Mouse (Mus musculus) kidney, embryonic 16.5 days (tissue): ENCODE results near the gene Ebf1. TPM values are rescaled to one million over a fixed set of nuclear protein-coding genes. Genes with fewer than 3 reads are reported as not detected.

Experiments
- ATAC-seq: fragments of 200-750 bp; cut with Nextera tagmentation; 2 replicates; pipeline ENCODE4 v1.8.0; 2017; ENCODE audit warnings: moderate TSS enrichment; ENCODE audit not compliant: low FRiP score, low TSS enrichment
- H3K27ac ChIP-seq: fragments of 300-500 bp; sonication (generic); 2 replicates; pipeline ENCODE4 v1.5.1; 2014; ENCODE audit warnings: low read length
- H3K27me3 ChIP-seq: fragments of 300-500 bp; sonication (generic); 2 replicates; pipeline ENCODE4 v1.6.1; 2014; ENCODE audit warnings: low read length, control low read depth, mixed read lengths; ENCODE audit not compliant: insufficient read depth
- H3K36me3 ChIP-seq: fragments of 300-500 bp; sonication (generic); 2 replicates; pipeline ENCODE4 v1.6.1; 2014; ENCODE audit warnings: low read length, control low read depth, mixed read lengths; ENCODE audit not compliant: insufficient read depth
- H3K4me1 ChIP-seq: fragments of 300-500 bp; sonication (generic); 2 replicates; pipeline ENCODE4 v1.6.1; 2014; ENCODE audit warnings: low read length, control low read depth, mixed read lengths; ENCODE audit not compliant: insufficient read depth
- H3K4me2 ChIP-seq: fragments of 300-500 bp; sonication (generic); replicated peaks from 2 replicates; pipeline ENCODE4 v1.6.1; 2014; ENCODE audit warnings: low read depth, low read length
- H3K4me3 ChIP-seq: fragments of 300-500 bp; sonication (generic); 2 replicates; pipeline ENCODE4 v1.5.1; 2014; ENCODE audit warnings: mild to moderate bottlenecking, low read length
- H3K9ac ChIP-seq: fragments of 300-500 bp; sonication (generic); replicated peaks from 2 replicates; pipeline ENCODE4 v1.6.1; 2014; ENCODE audit warnings: low read length
- H3K9me3 ChIP-seq: fragments of 300-500 bp; sonication (generic); 2 replicates; pipeline ENCODE4 v1.6.1; 2016; ENCODE audit warnings: low read length, control low read depth
- WGBS: fragments of 180-500 bp; shearing (Covaris S2); extraction: QIAGEN DNeasy Blood & Tissue Kit; methylation state at CpG from one replicate; pipeline ENCODE4 v1.1.7; 2014; 5-methylcytosine and 5-hydroxymethylcytosine counted together
- polyA plus RNA-seq: library from polyadenylated mRNA; unstranded; fragments of >200 nt; fragmentation: Nextera tagmentation; extraction: Ambion mirVana; gene quantifications from 2 replicates; pipeline ENCODE4 v1.2.1, GENCODE M21; 2015

The Ebf1 gene
- polyA plus RNA-seq, 1 experiment from 2014 or later = 24.1 TPM

DNA sequence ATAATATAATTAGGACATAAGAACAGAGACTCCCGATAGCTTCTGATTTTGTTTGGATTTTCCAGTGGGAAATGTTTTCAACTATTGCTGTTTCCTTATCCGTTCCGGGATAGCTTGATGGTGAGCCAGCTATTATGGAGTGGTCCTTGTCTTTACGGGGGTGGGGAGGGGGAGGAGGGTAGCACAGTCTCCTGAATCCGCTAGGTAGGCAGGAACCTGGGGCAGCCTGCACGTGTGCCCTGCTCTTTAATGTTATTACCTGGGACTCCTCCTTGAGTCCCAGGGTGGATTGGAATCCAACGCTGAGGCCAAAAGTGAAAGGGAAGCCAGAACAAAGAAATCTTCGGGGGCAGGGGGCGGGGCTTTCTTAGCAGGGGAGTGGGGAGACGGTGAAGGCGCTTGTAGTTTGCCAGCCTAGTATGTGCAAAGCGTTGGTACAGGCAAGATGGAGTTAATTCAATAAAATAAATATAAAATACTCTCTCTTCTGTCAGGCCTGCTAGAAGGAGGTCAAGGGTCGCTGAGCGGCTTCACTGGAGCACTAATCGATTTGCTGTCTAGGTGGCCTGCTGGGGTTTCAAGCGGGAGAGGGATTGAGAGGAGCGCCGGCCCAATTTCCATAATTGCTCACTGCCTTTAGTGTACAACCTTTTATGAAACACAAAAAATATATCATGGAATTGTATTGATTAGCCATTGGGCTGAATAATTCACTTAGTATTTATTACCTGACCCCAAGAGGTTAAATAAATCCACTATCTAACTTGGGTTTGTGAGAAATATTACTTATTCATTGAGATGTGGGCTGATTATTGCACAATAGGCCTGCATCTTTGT is 65.8 kb downstream of the Ebf1 start:
- no peak overlapping the region; the same call in 1 of the 2 replicates for H3K9ac ChIP-seq
- peaks cover 31% of the 10 kb centered on the region for H3K4me1 ChIP-seq
- ATAC-seq = no peak
- peak overlapping the region; percentile 46 for H3K27ac ChIP-seq
- no peak overlapping the region for H3K4me3 ChIP-seq
- 33% methylated on average over 18 of the region's 18 CpGs for WGBS
- H3K36me3 ChIP-seq = no peaks in the 10 kb centered on the region
- H3K27me3 ChIP-seq = no peaks in the 10 kb centered on the region
- peak overlapping the region; percentile 23; the same call in 1 of the 2 replicates for H3K4me2 ChIP-seq
- no peaks in the 10 kb centered on the region for H3K9me3 ChIP-seq

DNA sequence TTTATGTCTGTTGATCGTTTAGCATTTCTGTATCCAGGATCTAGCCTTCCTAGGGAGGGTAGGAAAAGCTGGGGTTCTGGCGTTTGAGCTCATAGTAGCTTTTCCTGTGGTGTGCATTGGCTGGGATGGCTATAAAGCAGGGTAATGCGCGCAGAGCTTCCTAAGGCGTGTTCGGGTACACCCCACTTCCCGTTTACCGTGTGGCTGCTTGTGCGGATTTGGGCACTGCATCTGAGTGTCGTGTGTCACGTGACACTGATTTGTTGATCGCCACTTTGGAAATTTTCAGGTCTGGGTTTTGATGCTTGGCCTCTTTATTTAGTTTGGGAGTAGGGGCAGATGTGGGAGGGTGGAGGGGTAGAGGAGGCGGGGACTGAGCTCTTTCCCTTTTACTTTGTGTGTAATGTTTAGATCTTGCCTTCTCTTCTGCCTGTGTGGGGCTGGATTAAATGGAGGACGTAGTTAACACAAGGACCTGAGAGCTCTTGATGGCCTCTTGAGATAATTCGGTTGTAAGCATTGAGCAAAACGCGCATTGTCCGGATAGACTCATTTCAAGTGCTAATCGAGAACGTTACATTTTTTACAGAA is 67.5 kb downstream of the Ebf1 start:
- WGBS = 34% methylated on average over 20 of the region's 20 CpGs
- Histone ChIP-seq H3K4me3 (peak overlapping the region; percentile 9), H3K27me3 (no peaks in the 10 kb centered on the region), H3K27ac (peak overlapping the region; percentile 93), H3K36me3 (no peaks in the 10 kb centered on the region), H3K4me2 (peak overlapping the region; percentile 37), H3K9ac (no peak overlapping the region), H3K9me3 (no peaks in the 10 kb centered on the region), H3K4me1 (peaks cover 31% of the 10 kb centered on the region)
- no peak for ATAC-seq

DNA sequence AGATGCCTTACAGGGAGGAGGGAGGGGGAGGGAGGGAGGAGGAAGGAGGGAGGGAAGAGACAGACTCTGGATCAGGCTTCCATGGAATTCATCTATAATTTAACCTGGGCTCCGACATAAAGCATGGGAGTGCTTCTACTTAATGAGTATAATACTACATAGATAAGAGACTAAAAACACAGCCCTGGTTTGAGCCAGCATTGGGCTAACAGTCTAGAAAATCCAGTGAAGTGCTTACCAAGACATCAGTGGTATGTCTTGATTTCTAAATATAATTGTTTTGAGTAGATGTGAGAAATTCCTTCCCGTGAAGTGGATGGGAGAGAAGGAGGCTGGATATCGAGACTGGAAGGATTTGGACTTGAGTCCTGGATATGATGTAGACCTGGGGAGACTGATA is 68.0 kb downstream of the Ebf1 start:
- Histone ChIP-seq H3K9me3 (no peaks in the 10 kb centered on the region), H3K27ac (peak overlapping the region; percentile 93), H3K4me1 (peaks cover 31% of the 10 kb centered on the region), H3K36me3 (no peaks in the 10 kb centered on the region), H3K4me2 (peak overlapping the region; percentile 37), H3K4me3 (no peak overlapping the region), H3K27me3 (no peaks in the 10 kb centered on the region), H3K9ac (no peak overlapping the region)
- WGBS = 44% methylated on average over 3 of the region's 3 CpGs
- ATAC-seq = no peak

DNA sequence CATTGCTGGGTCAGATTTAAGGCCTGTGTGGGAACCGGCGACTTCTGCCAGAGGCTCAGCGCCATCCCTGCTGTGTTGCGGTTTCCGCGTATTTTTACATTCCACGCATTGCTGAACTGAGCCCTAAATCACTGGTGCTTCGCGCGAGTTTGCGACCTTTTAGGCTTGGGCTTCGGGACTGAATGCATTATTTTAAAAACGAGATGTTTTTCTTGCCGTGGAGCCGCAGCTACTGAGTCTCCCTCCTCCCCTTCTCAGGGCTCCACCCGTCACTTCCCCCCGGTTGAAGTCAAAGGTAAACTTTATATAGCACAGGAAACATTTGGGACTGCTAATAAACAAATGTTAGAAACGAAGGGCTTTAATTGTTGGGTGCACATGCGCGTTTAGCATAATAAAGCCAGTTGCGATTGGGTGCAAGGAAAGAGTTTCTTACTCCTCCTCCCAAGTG is 68.8 kb downstream of the Ebf1 start:
- ATAC-seq = peak; percentile 78

DNA sequence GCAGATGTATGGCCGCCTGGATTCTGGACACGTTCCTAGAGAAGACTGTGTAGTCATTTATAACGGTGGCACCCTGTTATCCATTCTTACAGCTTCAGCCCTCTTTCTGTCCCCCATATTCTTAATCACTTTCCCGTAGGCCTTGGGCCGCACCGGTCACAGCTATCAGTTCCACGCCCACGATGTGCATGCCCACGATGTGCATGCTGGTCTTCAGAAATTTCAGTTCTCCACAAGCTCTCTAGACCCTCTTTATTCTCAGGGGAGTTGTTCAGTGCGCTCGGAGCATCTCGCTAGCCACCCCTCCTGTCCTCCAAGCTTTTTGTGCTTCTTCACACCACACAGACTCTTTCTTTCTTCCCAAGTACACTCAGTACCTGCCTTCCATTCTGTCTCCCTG is 69.3 kb downstream of the Ebf1 start:
- Histone ChIP-seq H3K36me3 (no peaks in the 10 kb centered on the region), H3K27ac (peak overlapping the region; percentile 93), H3K4me2 (peak overlapping the region; percentile 37), H3K27me3 (no peaks in the 10 kb centered on the region), H3K4me1 (peaks cover 31% of the 10 kb centered on the region), H3K4me3 (no peak overlapping the region), H3K9me3 (no peaks in the 10 kb centered on the region), H3K9ac (no peak overlapping the region)
- WGBS = 61% methylated on average over 12 of the region's 12 CpGs
- ATAC-seq = peak; percentile 28; the same call in 1 of the 2 replicates

More for the DNA sequence above, 68.8 kb downstream of the Ebf1 start:
- Histone ChIP-seq H3K4me2 (peak overlapping the region; percentile 37), H3K27ac (peak overlapping the region; percentile 93), H3K4me1 (peaks cover 31% of the 10 kb centered on the region), H3K9me3 (no peaks in the 10 kb centered on the region), H3K9ac (no peak overlapping the region), H3K27me3 (no peaks in the 10 kb centered on the region), H3K4me3 (0 out of 2 replicates have a peak overlapping the region, but pooled peaks have one; percentile 1), H3K36me3 (no peaks in the 10 kb centered on the region)
- 22% methylated on average over 21 of the region's 21 CpGs for WGBS

DNA sequence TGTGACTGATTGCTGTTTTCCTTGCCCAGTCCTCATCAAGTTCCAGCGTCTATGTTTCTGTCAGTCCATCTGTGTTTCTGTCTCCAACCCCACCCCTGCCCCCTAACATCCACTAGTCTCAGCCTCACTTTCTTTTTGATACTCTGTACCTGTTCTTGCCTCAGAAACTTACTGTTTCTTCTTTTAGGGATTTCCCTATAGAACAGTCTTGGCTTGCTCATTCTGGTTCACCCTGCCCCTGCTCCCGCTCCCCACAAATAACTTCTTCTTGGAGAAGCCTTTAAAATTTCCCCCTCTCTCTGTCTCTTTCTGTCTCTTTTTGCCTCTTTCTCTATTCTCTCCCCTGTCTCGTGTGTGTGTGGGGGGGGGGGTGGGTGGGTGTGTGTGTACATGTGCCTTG is 71.4 kb downstream of the Ebf1 start:
- H3K4me2 ChIP-seq = no peak overlapping the region
- H3K9me3 ChIP-seq = no peaks in the 10 kb centered on the region
- peaks cover 37% of the 10 kb centered on the region for H3K4me1 ChIP-seq
- H3K27me3 ChIP-seq = no peaks in the 10 kb centered on the region
- no peak overlapping the region for H3K9ac ChIP-seq
- H3K4me3 ChIP-seq = no peak overlapping the region
- H3K27ac ChIP-seq = no peak overlapping the region
- no peak for ATAC-seq
- 69% methylated on average over 3 of the region's 3 CpGs for WGBS
- no peaks in the 10 kb centered on the region for H3K36me3 ChIP-seq

DNA sequence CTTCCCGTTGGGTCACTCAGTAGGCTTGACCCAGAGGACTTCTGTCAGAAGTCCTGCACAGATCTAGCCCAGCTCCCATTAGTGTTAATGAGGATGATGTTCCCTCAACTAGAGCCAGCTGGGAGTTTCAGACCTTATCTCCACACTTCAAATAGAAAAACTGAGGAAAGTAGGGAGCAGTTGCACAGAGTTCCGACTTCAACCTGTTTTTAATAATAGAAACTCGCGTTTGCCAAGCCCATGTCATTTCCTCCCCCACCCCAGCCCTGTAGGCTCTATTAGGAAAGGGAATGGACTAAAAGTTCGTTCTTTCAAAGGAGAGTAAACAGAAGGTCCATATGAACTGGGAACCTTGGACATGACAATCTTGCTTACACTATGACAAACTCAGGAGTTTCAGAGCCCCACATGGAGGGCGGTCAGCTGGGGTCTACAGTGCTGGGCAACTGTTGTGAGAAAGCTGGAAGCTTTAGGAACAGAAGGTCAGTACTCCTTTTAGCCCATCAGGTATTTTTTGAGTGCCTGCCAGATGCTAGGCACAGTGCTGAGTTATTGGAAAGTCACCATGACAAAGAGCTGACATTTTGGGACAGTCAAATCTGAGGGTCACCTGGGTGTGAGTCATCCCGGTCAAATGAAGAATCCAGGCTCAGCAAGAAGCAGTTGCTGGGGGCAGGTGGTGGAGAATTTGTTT is 72.6 kb downstream of the Ebf1 start:
- WGBS = 68% methylated on average over 7 of the region's 7 CpGs
- H3K4me1 ChIP-seq = peaks cover 30% of the 10 kb centered on the region
- H3K4me3 ChIP-seq = no peak overlapping the region
- ATAC-seq = no peak
- H3K27ac ChIP-seq = no peak overlapping the region
- H3K9me3 ChIP-seq = no peaks in the 10 kb centered on the region
- H3K27me3 ChIP-seq = no peaks in the 10 kb centered on the region
- H3K36me3 ChIP-seq = no peaks in the 10 kb centered on the region
- no peak overlapping the region for H3K9ac ChIP-seq
- H3K4me2 ChIP-seq = no peak overlapping the region

DNA sequence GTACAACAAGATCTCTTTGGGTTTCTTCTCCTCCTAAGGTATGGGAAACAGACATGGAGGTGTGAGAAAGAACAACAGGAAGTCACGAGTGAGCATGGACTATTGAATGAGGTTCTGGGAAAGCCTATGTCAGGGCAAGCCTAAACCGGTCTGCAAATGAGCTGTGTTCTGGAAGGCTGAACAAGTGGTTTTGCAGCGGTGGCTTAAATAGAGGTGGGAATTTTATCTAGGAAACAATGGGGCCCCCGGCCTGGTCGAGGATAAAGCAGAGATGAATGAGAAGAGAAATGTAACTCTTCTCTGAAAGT is 73.1 kb downstream of the Ebf1 start:
- H3K27ac ChIP-seq = no peak overlapping the region
- H3K9ac ChIP-seq = no peak overlapping the region
- peaks cover 25% of the 10 kb centered on the region for H3K4me1 ChIP-seq
- no peak for ATAC-seq
- H3K4me3 ChIP-seq = no peak overlapping the region
- H3K27me3 ChIP-seq = no peaks in the 10 kb centered on the region
- no peaks in the 10 kb centered on the region for H3K36me3 ChIP-seq
- no peak overlapping the region for H3K4me2 ChIP-seq
- 80% methylated on average over 5 of the region's 5 CpGs for WGBS
- no peaks in the 10 kb centered on the region for H3K9me3 ChIP-seq

DNA sequence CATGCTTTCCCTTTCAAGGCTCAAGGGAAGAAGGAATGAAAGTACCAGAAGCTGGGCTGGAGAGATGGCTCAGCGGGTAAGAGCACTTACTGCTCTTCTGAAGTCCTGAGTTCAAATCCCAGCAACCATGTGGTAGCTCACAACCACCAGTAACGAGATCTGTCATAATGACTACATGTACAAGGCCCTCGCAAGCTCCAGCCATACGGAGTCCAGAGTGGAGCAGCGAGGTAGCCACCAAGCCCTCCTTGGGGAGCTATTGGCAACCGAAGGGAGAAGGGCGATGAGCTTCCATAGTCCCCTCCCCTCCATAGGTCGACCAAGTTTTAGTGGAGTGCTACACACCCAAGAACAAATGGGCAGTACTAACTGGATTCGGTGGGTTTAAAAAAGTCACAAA is 78.3 kb downstream of the Ebf1 start:
- H3K27me3 ChIP-seq = no peaks in the 10 kb centered on the region
- H3K36me3 ChIP-seq = no peaks in the 10 kb centered on the region
- H3K9ac ChIP-seq = no peak overlapping the region
- H3K4me2 ChIP-seq = no peak overlapping the region
- no peak overlapping the region for H3K4me3 ChIP-seq
- H3K9me3 ChIP-seq = no peaks in the 10 kb centered on the region
- ATAC-seq = no peak
- H3K27ac ChIP-seq = no peak overlapping the region
- H3K4me1 ChIP-seq = peaks cover 24% of the 10 kb centered on the region; the same call in 1 of the 2 replicates
- 96% methylated on average over 9 of the region's 9 CpGs for WGBS
